Comparison of ENCODE assay signal across 7 mouse cellular contexts in genomic region chr6:115676452-115677128, GRCm38 (mm10). TPM values are rescaled to one million over a fixed set of nuclear protein-coding genes. Genes with fewer than 3 reads are reported as not detected.
A peak's percentile ranks its signal among the peaks of the same experiment; 100 is the strongest.
DNase-seq lines count a peak whose midpoint lies in the region; ATAC-seq lines count a peak whose summit lies in the region.

Raf1 (minus strand) TSS chr6:115676635.

- ATAC-seq in intestine, embryonic 16.5 days, result peak; percentile 99
- ATAC-seq in midbrain, embryonic 11.5 days (ENCODE audit: low FRiP score), result peak; percentile 99

- H3K9me3 ChIP-seq in intestine, embryonic 16.5 days (ENCODE audit: control insufficient read depth, low read length), result no peaks in the 10 kb centered on the region
- H3K9me3 ChIP-seq in midbrain, embryonic 11.5 days (ENCODE audit: control insufficient read depth, low read length), result no peaks in the 10 kb centered on the region

- DNase-seq in adrenal gland, adult 2 months, result peak; percentile 100
- peak; percentile 96 for DNase-seq in embryo, embryonic 11.5 days (ENCODE audit: low read depth, low spot score)
- peak; percentile 97 to 98 for DNase-seq in gastrocnemius, postnatal 4 days (ENCODE audit: low spot score in 2 of 2)
- peak; percentile 99 for DNase-seq in left cerebral cortex, postnatal 36 days (ENCODE audit: low spot score in 2 of 2)
- peak; percentile 100 for DNase-seq in midbrain, embryonic 11.5 days (ENCODE audit: low spot score, missing footprints)
- DNase-seq in skeletal muscle tissue, adult 2 months (ENCODE audit: low read depth, low spot score), result peak; percentile 98

- peak within 1 kb of the TSS; percentile 100 for H3K9ac ChIP-seq in intestine, embryonic 16.5 days (ENCODE audit: low read depth, low read length)
- peak within 1 kb of the TSS; percentile 100 for H3K9ac ChIP-seq in midbrain, embryonic 11.5 days (ENCODE audit: low read length)

- peak within 1 kb of the TSS; percentile 96 for H3K4me3 ChIP-seq in intestine, embryonic 16.5 days (ENCODE audit: low read length)
- H3K4me3 ChIP-seq in midbrain, embryonic 11.5 days (ENCODE audit: low read depth, low read length), result peak within 1 kb of the TSS; percentile 97

- H3K4me1 ChIP-seq in intestine, embryonic 16.5 days (ENCODE audit: control insufficient read depth, insufficient read depth, low read length), result peaks cover 14% of the 10 kb centered on the region
- peaks cover 8% of the 10 kb centered on the region; the same call in 1 of the 2 replicates for H3K4me1 ChIP-seq in midbrain, embryonic 11.5 days (ENCODE audit: control insufficient read depth, insufficient read depth, low read length)

- peak within 1 kb of the TSS; percentile 81 for H3K4me2 ChIP-seq in intestine, embryonic 16.5 days (ENCODE audit: low read depth, low read length)
- peak within 1 kb of the TSS; percentile 52 for H3K4me2 ChIP-seq in midbrain, embryonic 11.5 days

- H3K36me3 ChIP-seq in intestine, embryonic 16.5 days (ENCODE audit: control insufficient read depth, insufficient read depth, low read length), result no peaks in the 10 kb centered on the region
- H3K36me3 ChIP-seq in midbrain, embryonic 11.5 days (ENCODE audit: control insufficient read depth, insufficient read depth, low read length), result no peaks in the 10 kb centered on the region

- intact Hi-C loops in left cerebral cortex, postnatal 36 days (cut with DNase I), result loop anchor here (5.0 kb wide), 2 partner anchors 74 to 131 kb away; partner anchors contain the start of genes Mkrn2 and Rpl32

- under 1% methylated on average over 51 of the region's 51 CpGs for WGBS in intestine, embryonic 16.5 days
- 1% methylated on average over 50 of the region's 51 CpGs for WGBS in midbrain, embryonic 11.5 days

- H3K27me3 ChIP-seq in intestine, embryonic 16.5 days (replicated peaks; ENCODE audit: control insufficient read depth, insufficient read depth, low read length), result no peaks in the 10 kb centered on the region
- H3K27me3 ChIP-seq in midbrain, embryonic 11.5 days (ENCODE audit: control insufficient read depth, insufficient read depth, low read length), result no peaks in the 10 kb centered on the region

- H3K27ac ChIP-seq in intestine, embryonic 16.5 days (ENCODE audit: low read length), result peak within 1 kb of the TSS; percentile 98
- peak within 1 kb of the TSS; percentile 95 for H3K27ac ChIP-seq in midbrain, embryonic 11.5 days (ENCODE audit: low read depth, low read length)

RNA-seq across cellular contexts. Expression of gene Raf1, which starts in this region (rescaled TPM):
- 100 to 1,000 TPM in 1 of 2 experiments, 10 to 100 TPM in 1; 91.7 to 101 TPM for total RNA-seq in adrenal gland, adult 2 months (2021)
- 87.5 and 133 TPM in 2 replicates for polyA plus RNA-seq in adrenal gland, adult 2 months (2012; rRNA removed)
- 100 to 1,000 TPM; 123 to 137 TPM for total RNA-seq in gastrocnemius, postnatal 4 days (2021)
- polyA plus RNA-seq in intestine, embryonic 16.5 days (2015; fragmentation: Nextera tagmentation; extraction: Ambion mirVana), result 71.4 and 75.4 TPM in 2 replicates
- total RNA-seq in left cerebral cortex, postnatal 36 days (2021), result 10 to 100 TPM; 90.3 to 90.7 TPM
- polyA plus RNA-seq in midbrain, embryonic 11.5 days (2014; fragmentation: Nextera tagmentation; extraction: Ambion mirVana), result 141 and 146 TPM in 2 replicates

Comparison
In these comparisons a context has a peak if more than half of its experiments do, and no peak if none do; other contexts are left out.
1. Peak in every context shown above with its lines: DNase-seq, ATAC-seq, H3K4me3 ChIP-seq and H3K27ac ChIP-seq.